Mouse (Mus musculus) embryo, embryonic 9.5 days (tissue): ENCODE data around the gene Olfr1118.
"Not testable (repeated sequence)": the region's sequence is repeated elsewhere in the genome, so short reads cannot be mapped to it uniquely, and the experiment has no call there.

ENCODE experiments used
- DNase-seq: peaks from one replicate; pipeline ENCODE4 v3.0.0-alpha.2; 2017; ENCODE audit errors: extremely low spot score

The Olfr1118 gene

GRCm38 (mm10) chr2:87307281-87307680 is at the start of gene Olfr1118:
Gene Olfr1118 (plus strand): TSS chr2:87307581.
- no peak for DNase-seq

- no peak for DNase-seq
Measured at GRCm38 (mm10) chr2:87267234-87267633, 40.1 kb upstream of the Olfr1118 start, which contains the start of gene Olfr1116. Gene Olfr1116 (plus strand): TSS chr2:87267534.

DNA sequence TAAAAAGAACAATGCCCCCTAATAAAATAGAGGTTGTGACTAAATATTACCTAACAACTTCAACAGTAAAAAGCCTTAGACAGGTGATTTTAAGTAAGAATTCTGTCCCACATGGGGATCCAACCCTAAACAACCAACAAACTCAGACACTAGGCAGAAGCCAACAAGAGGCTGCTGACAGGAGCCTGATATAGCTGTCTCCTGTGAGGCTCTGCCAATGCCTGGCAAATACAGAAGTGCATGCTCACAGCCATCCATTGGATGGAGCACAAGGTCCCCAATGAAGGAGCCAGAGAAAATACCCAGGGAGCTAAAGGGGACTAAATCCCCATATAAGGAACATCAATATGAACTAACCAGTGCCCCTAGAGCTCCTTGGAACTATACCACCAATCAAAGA is 13.4 kb upstream of the Olfr1118 start:
- DNase-seq = not testable (repeated sequence)

DNA sequence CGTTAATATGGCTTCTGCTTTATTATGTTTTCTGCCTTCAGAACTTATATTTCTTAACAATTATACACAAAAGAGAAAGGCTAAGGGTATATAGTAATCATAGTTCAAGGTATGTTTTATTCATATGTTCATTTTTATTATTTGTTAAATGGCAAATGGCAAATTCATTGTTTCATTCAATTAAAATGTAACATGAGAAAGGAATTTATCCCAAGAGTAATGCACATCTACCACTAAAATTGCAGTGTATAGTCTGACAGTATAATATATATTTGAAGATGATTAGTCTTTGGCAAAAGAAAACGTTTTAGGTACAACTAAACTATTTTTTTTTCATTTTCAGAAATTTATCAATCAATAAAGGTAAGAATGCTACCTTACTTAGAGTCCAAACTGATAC is 47.1 kb downstream of the Olfr1118 start, which contains the start of gene Olfr1120:
TSS of gene Olfr1120 (plus strand) at position 301 of the 400 bp plus-strand sequence.
- DNase-seq = no peak

DNA sequence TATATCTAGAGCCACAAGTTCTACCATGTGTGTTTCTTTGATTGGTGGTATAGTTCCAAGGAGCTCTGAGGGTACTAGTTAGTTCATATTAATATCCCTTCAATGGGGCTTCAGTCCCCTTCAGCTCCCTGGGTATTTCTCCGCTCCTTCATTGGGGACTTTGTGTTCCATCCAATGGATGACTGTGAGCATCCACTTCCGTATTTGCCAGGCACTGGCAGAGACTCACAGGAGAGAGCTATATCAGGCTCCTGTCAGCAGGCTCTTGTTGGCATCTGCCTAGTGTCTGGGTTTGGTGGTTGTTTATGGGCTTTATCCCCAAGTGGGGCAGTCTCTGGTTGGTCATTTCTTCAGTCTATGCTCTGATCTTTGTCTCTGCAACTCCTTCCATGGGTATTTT is 52.7 kb downstream of the Olfr1118 start:
- DNase-seq = not testable (repeated sequence)
